Mouse (Mus musculus): ENCODE data around the gene Stkld1.
"Not testable (repeated sequence)": the region's sequence is repeated elsewhere in the genome, so short reads cannot be mapped to it uniquely, and the experiment has no call there.

Gene Stkld1

DNA sequence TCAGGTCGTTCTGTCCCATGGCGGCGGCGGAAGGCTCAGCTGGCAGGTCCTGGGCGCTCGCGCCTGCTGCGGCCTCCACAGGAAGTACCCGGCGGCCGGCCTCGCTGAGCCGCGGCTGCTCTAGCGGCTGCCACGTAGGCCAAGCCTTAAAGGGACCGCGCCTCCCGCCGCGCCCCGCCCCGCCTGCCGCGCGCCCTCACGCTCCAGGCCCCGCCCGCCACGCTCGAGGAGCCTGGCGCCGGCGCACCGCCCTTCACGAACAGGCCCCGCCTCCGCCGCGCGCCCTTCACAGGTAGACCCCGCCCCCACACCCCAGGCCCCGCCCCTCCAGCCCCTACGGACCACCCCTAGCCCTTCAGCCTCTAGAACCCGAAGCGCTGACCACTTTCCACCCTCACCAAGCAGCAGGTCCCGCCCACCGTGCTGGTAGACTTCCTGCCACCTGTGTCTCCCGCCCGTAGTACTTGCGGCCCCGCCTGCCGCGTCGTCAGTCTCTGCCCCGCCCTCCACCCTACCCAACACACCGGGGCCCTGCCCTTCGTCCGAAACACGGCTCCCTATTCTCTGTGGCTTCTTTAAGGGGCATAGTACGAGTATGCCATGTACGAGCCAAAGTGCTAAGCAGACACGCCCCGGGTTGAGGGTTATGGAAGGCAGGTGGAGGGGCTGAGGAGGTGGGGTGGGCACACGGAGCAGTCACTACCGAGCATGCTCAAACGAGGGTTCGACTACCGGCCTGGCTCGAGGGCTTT lies at the start of gene Stkld1, which contains the start of gene Surf4:
TSS of gene Stkld1 (plus strand) at position 744 of the 752 bp plus-strand sequence.
TSS of gene Surf4 (minus strand) at position 625 of the 752 bp plus-strand sequence.
- DNase-seq, result peak; percentile 92 to 96

- not testable (repeated sequence) for DNase-seq
Observed at GRCm38 (mm10) chr2:26885541-26885940, 48.3 kb upstream of the Stkld1 start.

DNA sequence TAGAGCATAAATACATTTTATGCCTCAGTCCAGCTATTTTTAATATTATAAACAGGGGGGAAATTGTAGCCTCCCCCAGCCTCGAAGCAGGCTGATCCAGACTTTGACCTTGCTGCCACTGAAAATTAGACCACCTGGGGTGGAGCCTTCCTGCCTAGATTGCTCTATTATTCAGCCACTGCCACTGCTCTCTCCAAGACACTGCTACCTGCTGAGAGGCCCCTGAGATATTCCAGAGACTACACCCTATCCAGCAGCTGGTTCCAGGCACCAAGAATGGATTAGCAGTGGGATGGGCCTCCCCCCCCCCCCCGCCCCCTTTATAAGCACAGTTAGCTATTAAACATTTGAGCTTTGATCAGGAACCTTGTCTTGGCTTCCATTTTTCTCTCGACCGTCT lies 47.7 kb upstream of the Stkld1 start:
- DNase-seq, result not testable (repeated sequence)

GRCm38 (mm10) chr2:26895898-26896297 lies 37.9 kb upstream of the Stkld1 start:
- DNase-seq, result no peak

GRCm38 (mm10) chr2:26900731-26901130 lies 33.1 kb upstream of the Stkld1 start:
- no peak for DNase-seq

GRCm38 (mm10) chr2:26901834-26902400 lies 31.9 kb upstream of the Stkld1 start:
- no peak for DNase-seq

DNA sequence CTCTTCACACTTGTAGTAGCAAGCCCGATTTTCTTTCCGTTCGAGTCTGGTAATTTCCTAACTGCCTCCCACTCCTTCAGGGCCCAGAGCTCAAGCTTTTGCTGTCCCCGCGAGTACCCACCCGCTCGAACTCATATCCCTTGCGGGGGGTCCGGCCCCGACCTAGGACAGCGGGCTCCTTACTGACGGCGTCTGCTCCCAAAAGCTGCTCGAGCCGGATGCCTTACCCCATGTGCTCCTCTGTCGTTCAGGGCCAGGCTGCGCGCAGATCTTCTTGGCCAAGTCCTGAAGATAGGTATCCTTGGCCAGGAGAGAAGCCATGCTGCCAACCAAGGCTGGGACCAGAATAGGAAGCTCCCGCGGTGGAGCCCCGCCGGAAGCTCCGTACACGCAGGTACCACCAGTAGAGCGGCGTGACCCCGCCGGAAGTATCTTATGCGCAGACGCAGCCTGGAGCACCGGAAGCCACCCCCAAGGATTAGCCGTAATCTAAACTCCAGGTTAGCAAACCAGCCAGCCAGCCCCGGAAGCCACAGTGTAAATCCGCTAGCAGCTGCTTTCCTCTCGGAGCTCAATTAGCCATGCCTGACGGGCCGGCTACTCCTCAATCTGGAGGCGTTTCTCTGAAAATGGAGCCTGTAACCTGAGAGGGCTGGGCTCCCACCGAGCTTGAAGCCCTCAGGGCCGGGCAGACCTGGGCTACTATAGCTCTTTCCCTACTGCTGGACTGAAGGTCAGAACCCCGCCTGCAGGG lies 31.2 kb upstream of the Stkld1 start, which contains the start of gene Surf6:
TSS of gene Surf6 (minus strand) at position 413 of the 754 bp plus-strand sequence.
- peak; percentile 94 to 97 for DNase-seq

- DNase-seq, result no peak
Observed at GRCm38 (mm10) chr2:26903311-26903710, 30.5 kb upstream of the Stkld1 start.

GRCm38 (mm10) chr2:26905936-26906335 lies 27.9 kb upstream of the Stkld1 start:
- no peak for DNase-seq

- no peak for DNase-seq
Observed at GRCm38 (mm10) chr2:26906431-26906830, 27.4 kb upstream of the Stkld1 start.

- no peak for DNase-seq
Observed at GRCm38 (mm10) chr2:26907109-26907508, 26.7 kb upstream of the Stkld1 start.

DNA sequence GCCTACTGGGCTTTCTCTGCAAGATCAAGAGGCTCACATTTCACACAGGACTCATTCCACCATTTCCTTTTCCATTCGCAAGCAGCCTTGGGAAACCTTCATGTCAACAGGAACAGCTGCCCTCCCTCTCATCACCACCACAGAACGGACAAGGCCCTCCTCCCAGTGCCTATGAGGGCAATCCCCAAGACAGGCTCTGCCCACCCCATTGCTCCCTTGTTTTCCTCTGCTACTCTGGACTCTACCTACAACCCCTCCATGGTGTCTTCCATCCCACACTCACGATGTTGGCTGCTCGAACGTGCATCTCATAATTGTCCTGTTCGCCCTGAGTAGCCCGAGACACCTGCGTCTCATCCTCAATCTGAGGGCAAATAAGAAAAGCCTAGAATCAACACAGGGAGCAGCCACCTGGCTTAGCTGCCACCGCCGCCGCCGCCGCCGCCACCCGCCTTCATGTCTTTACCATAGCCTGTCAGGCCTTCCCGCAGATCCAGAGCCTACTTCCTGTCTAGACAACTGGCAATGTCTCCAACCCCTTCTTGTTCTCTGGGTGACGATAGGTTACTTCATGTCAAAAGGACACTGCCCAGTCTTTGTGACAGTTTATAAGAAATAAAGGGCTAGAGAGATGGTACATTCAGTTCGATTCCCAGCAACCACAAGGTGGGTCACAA lies 25.0 kb upstream of the Stkld1 start:
- DNase-seq, result no peak

DNA sequence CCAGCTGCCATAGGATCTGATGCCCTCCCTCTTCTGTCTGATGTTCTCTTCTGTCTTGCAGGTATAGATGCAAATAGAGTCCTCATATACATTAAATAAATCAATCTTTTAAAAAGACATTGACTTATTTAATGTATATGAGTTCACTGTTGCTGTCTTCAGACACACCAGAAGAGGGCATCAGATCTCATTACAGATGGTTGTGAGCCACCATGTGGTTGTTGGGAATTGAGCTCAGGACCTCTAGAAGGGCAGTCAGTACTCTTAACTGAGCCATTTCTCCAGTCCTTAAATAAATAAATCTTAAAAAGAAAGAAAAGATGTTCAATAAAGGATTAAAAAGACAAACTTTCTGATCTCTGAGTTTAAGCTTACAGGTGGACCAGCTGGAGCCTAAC lies 24.5 kb upstream of the Stkld1 start:
- DNase-seq, result no peak

DNA sequence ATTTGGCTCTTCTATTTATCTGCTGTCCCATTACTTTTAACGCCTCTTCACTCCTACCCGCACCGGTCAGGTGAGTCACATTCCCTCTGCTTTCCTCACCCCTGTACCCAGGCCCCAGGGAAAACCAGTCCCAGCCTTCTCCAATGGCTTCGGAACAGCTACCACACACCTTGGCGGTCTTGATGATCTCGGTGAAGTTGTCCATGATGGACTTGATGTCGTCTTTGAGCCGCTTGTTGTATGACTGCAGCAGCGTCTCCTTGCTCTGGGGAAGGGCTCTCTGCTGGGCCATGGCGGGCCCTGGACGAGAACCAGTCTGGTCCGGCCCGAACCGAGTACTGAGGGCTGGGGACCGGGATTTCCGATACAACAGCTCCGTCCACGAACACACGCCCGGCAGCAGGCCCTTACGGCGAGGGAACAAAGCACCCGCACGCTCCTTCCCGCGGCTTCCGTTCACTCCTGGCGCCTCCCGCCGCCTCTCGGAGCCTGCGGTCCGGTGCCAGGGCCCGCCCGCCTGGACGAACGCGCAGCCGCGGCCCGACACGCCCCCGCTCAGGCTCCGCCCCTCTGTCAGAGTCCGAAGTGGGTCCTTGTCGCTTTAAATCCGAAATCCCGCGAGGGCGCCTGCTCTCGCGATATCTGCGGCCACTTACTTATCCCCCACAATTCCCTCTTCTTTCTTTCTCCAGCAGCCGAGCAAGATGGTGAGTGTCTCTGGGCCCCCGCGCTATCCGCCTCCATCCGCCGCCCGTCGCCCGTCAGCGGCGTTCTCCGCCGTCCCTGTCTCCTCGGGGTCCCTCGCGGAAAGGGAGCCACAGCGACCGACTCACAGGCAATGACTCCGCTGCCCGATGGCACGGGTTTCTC lies 23.5 kb upstream of the Stkld1 start, which contains the start of the genes Med22 and Rpl7a:
TSS of gene Med22 (minus strand) at position 554 of the 870 bp plus-strand sequence.
TSS of gene Rpl7a (plus strand) at position 641 of the 870 bp plus-strand sequence.
- peak; percentile 97 to 98 for DNase-seq

DNA sequence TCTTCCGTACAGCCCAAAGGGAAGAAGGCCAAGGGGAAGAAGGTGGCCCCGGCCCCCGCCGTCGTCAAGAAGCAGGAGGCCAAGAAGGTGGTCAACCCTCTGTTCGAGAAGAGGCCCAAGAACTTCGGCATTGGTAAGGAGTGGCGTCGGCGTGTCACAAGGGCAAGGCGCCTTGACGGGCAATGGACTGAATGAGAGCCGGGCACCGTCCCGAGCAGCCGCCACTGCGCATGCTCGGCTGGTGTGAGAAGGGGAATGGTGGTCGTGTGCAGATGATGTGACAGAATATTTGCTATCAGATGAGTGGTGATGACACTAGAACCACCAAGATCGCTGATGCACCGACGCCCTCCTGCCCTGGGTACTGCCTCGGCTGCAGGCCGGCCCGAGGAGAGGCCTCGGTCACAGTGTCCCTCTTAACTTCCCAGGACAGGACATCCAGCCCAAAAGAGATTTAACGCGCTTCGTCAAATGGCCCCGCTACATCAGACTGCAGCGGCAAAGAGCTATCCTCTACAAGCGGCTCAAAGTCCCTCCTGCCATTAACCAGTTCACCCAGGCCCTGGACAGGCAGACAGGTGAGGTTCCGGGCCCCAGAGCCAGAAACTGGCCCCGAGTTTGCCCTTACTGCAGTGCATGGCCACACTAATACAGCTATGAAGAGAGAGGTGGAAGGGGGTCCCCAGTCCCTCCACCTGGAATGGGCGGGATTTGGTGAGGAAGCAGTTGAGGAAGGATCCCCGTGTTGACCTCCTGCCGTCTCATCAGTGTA lies 22.7 kb upstream of the Stkld1 start:
- peak in 1 of 2 experiments; percentile 33 for DNase-seq

GRCm38 (mm10) chr2:26912253-26912770 lies 21.5 kb upstream of the Stkld1 start:
- no peak for DNase-seq

GRCm38 (mm10) chr2:26913416-26914147 lies 20.3 kb upstream of the Stkld1 start:
- no peak for DNase-seq

DNA sequence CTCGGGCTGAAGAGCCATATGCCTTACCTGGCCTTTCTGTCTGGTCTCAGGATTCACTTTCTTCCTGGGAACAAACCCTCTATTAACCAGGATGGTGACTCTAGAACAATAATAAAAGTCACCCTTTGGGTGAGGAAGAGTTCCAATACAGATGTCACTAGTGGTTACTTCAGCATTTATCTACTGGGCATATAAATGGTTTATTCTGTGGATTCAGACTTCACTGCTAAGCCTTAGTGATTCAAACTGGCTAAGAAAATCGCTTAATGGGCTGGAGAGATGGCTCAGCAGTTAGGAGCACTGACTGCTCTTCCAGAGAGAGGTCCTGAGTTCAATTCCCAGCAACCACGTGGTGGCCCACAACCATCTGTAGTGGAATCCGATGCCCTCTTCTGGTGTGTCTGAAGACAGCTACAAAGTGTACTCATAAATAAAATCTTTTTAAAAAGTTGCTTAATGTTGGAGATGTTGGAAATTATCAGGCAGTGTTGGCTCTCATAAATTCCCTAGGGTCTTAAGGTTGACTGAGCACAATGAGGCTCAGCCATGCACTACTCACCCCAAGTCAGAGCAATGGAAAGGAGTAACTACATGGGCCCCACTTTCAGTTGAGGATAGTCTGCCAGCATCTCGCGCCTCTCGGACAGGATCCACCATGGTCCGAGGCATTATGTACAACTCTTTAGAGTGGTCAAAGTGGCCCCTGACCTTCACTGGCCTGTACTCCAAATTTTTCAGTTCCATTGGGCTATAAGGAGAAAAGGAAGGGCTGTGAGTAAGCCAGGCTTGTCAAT lies 19.5 kb upstream of the Stkld1 start:
- DNase-seq, result no peak
